Mouse (Mus musculus) duodenum, adult 2 months (tissue): ENCODE measurements around the gene Gm29797. TPM values are rescaled to one million over a fixed set of nuclear protein-coding genes. Genes with fewer than 3 reads are reported as not detected.

ENCODE experiments used
- polyA plus RNA-seq: library from polyadenylated mRNA; depleted of rRNA; stranded (reverse); fragments of >200 nt; gene quantifications from 2 replicates; pipeline ENCODE4 v1.2.3, GENCODE M21; 2012; ENCODE audit warnings: low replicate concordance; rRNA removed

Gm29797 gene
- polyA plus RNA-seq: 0.63 TPM in 1 of 2 replicates, not detected in the other

GRCm38 (mm10) chr2:181656734-181657133 is at the start of gene Gm29797:
Gene Gm29797, plus strand, starts transcription at chr2:181657034.

GRCm38 (mm10) chr2:181671326-181671725 is 14.5 kb downstream of the Gm29797 start, which contains the start of gene Sox18:
Gene Sox18, minus strand, starts transcription at chr2:181671640.

GRCm38 (mm10) chr2:181679951-181680715 is 23.3 kb downstream of the Gm29797 start, which contains the start of gene Tcea2:
Gene Tcea2, plus strand, starts transcription at chr2:181680310.

GRCm38 (mm10) chr2:181693339-181694280 is 36.8 kb downstream of the Gm29797 start, which contains the start of gene Rgs19:
Gene Rgs19, minus strand, starts transcription at chr2:181693977.

GRCm38 (mm10) chr2:181698241-181698640 is 41.4 kb downstream of the Gm29797 start, which contains the start of gene Lkaaear1:
Gene Lkaaear1, minus strand, starts transcription at chr2:181698442.

Other genes starting within 250 kb of the Gm29797 start
- gene Zbtb46, start 197.6 kb upstream of the Gm29797 start, polyA plus RNA-seq: 0.85 and 0.96 TPM in 2 replicates
- 0.06 TPM in 1 of 2 replicates, not detected in the other for gene Abhd16b, start 163.8 kb upstream of the Gm29797 start, polyA plus RNA-seq
- gene Tpd52l2, start 159.9 kb upstream of the Gm29797 start, polyA plus RNA-seq: 12.0 and 12.4 TPM in 2 replicates
- 20.8 and 23.1 TPM in 2 replicates for gene Dnajc5, start 136.5 kb upstream of the Gm29797 start, polyA plus RNA-seq
- 92.3 and 132 TPM in 2 replicates for gene Uckl1, start 72.1 kb upstream of the Gm29797 start, polyA plus RNA-seq
- gene Prpf6, start 65.2 kb upstream of the Gm29797 start, polyA plus RNA-seq: 4.1 and 4.5 TPM in 2 replicates
- gene Zfp512b, start 64.2 kb upstream of the Gm29797 start, polyA plus RNA-seq: 7.8 and 14.6 TPM in 2 replicates
- 21.4 and 27.7 TPM in 2 replicates for gene Samd10, start 57.8 kb upstream of the Gm29797 start, polyA plus RNA-seq
- 37.5 and 89.5 TPM in 2 replicates for gene Sox18, start 14.6 kb downstream of the Gm29797 start, polyA plus RNA-seq
- 3.5 and 3.7 TPM in 2 replicates for gene Tcea2, start 23.3 kb downstream of the Gm29797 start, polyA plus RNA-seq
- gene Rgs19, start 36.9 kb downstream of the Gm29797 start, polyA plus RNA-seq: 17.5 and 20.7 TPM in 2 replicates
- not detected in 2 replicates for gene Lkaaear1, start 41.4 kb downstream of the Gm29797 start, polyA plus RNA-seq
- gene Oprl1, start 58.0 kb downstream of the Gm29797 start, polyA plus RNA-seq: 0.13 TPM in 1 of 2 replicates, not detected in the other
- 0.26 and 0.67 TPM in 2 replicates for gene Myt1, start 106.3 kb downstream of the Gm29797 start, polyA plus RNA-seq
- gene Pcmtd2, start 180.8 kb downstream of the Gm29797 start, polyA plus RNA-seq: 5.0 and 8.6 TPM in 2 replicates
- 0.69 and 0.89 TPM in 2 replicates for gene Polr3k, start 207.3 kb downstream of the Gm29797 start, polyA plus RNA-seq